Mouse (Mus musculus): Measurements from ENCODE around the gene Mest.

GRCm38 (mm10) chr6:30692826-30693225 lies 30.5 kb upstream of the Mest start:
- TF ChIP-seq GATA1 (IDR thresholded peaks at IDR 0.05; ENCODE audit: low read length) (no peak), TAL1 (IDR thresholded peaks at IDR 0.05; ENCODE audit: low read length) (no peak)
